Mouse (Mus musculus): ENCODE results near the gene Col27a1. TPM values are rescaled to one million over a fixed set of nuclear protein-coding genes. Genes with fewer than 3 reads are reported as not detected.

The Col27a1 gene
- polyA plus RNA-seq, 1 experiment: not detected

DNA sequence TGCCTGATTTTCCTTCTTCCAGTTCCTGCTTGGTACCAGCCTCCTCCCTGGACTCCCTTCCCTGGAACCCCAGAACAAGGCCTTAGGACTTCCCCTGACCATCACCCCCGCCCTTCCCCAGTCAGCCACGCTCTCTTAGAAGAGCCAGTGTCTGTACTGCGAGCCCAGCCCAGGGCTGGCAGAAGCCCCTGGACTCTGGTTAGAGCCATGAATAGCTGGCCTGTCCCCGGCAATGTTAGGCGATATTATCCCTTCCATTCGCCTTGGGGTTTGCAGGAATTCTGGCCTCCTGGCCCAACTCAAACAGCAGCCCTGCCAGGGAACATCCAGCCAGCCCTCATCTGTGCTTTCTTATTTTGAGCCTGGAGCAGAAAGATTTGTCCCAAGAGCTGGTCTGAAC is 39.9 kb downstream of the Col27a1 start:
- Histone ChIP-seq H3K27ac (ENCODE audit: insufficient read depth, low read depth, low read length) (no peak overlapping the region), H3K4me1 (ENCODE audit: control insufficient read depth, insufficient read depth, low read length) (no peaks in the 10 kb centered on the region), H3K4me3 (ENCODE audit: insufficient read depth, low read length) (no peak overlapping the region)
- TF ChIP-seq CTCF (IDR thresholded peaks at IDR 0.05; ENCODE audit: low read depth, low read length): no peak
- no peak for TF ChIP-seq POLR2A (IDR thresholded peaks at IDR 0.05; ENCODE audit: borderline replicate concordance, low read depth, low read length)

DNA sequence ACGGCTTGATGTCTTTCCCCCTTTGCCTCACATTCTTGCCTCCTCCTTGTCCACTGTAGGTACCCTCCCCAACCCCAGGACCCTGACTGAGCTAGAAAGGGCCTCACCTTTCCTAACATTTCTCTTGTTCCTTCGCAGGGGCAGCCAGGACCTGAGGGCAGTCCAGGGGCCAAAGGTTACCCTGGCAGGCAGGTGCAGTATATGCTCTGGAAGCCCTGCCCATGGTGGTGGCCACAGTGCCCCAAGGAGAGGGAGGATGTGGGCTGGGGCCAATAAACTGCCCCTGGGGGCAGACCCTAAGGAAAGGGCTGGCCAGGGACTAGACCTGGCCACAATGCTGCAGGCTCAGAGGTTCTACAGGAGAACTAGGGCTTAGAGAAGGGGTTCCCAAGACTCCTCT is 40.3 kb downstream of the Col27a1 start:
- Histone ChIP-seq H3K4me1 (ENCODE audit: control insufficient read depth, insufficient read depth, low read length) (no peaks in the 10 kb centered on the region), H3K27ac (ENCODE audit: insufficient read depth, low read depth, low read length) (no peak overlapping the region), H3K4me3 (ENCODE audit: insufficient read depth, low read length) (no peak overlapping the region)
- TF ChIP-seq CTCF (IDR thresholded peaks at IDR 0.05; ENCODE audit: low read depth, low read length) (no peak), POLR2A (IDR thresholded peaks at IDR 0.05; ENCODE audit: borderline replicate concordance, low read depth, low read length) (no peak)

- TF ChIP-seq POLR2A (IDR thresholded peaks at IDR 0.05; ENCODE audit: borderline replicate concordance, low read depth, low read length) (no peak), CTCF (IDR thresholded peaks at IDR 0.05; ENCODE audit: low read depth, low read length) (no peak)
- no peaks in the 10 kb centered on the region for H3K4me1 ChIP-seq (ENCODE audit: control insufficient read depth, insufficient read depth, low read length)
- no peak overlapping the region for H3K4me3 ChIP-seq (ENCODE audit: insufficient read depth, low read length)
- no peak overlapping the region for H3K27ac ChIP-seq (ENCODE audit: insufficient read depth, low read depth, low read length)
Measured at GRCm38 (mm10) chr4:63256371-63256770, 42.6 kb downstream of the Col27a1 start.

DNA sequence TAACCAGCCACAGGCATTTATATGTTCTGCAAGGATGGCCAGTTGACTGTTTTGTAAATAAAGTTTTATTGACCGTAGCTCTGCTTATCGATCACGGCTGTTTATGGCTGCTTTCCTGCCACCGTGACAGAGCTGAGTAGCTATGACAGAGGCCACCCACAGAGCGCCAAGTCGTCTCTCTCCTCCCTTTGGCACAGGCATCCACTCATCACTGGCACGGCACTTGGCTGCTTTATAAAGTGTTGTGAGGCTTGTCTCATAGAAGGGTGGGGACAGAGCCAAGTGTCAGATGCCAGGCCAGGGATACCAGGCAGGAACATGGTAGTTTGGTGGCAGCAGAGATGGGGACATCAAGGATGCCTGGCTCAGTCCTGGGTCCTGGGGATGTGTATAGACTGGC is 43.5 kb downstream of the Col27a1 start:
- TF ChIP-seq CTCF (IDR thresholded peaks at IDR 0.05; ENCODE audit: low read depth, low read length) (no peak), POLR2A (IDR thresholded peaks at IDR 0.05; ENCODE audit: borderline replicate concordance, low read depth, low read length) (no peak)
- Histone ChIP-seq H3K4me3 (ENCODE audit: insufficient read depth, low read length) (no peak overlapping the region), H3K27ac (ENCODE audit: insufficient read depth, low read depth, low read length) (no peak overlapping the region), H3K4me1 (ENCODE audit: control insufficient read depth, insufficient read depth, low read length) (no peaks in the 10 kb centered on the region)

DNA sequence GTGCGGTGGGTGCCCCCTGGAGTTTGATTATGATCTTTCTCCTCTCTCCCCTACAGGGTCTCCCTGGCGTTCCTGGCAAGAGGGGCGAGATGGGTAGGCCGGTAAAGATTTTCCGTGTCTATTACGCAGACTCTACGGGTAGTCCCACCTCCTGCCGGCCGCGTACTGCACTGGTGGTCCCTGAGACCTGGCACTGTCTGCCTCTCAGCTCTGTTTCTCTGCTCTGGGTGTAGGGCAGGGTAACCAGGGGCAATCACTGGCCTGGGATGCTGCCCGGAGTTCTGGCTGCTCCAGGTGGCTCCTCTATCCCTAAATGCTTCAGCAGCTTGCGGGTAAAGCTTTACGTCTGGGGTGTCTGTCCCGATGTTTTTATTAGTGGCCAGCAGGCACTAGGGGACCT is 44.3 kb downstream of the Col27a1 start:
- no peak overlapping the region for H3K4me3 ChIP-seq (ENCODE audit: insufficient read depth, low read length)
- H3K27ac ChIP-seq (ENCODE audit: insufficient read depth, low read depth, low read length): no peak overlapping the region
- no peaks in the 10 kb centered on the region for H3K4me1 ChIP-seq (ENCODE audit: control insufficient read depth, insufficient read depth, low read length)
- no peak for TF ChIP-seq POLR2A (IDR thresholded peaks at IDR 0.05; ENCODE audit: borderline replicate concordance, low read depth, low read length)
- no peak for TF ChIP-seq CTCF (IDR thresholded peaks at IDR 0.05; ENCODE audit: low read depth, low read length)

- no peak for TF ChIP-seq POLR2A (IDR thresholded peaks at IDR 0.05; ENCODE audit: borderline replicate concordance, low read depth, low read length)
- TF ChIP-seq CTCF (IDR thresholded peaks at IDR 0.05; ENCODE audit: low read depth, low read length): no peak
- Histone ChIP-seq H3K27ac (ENCODE audit: insufficient read depth, low read depth, low read length) (no peak overlapping the region), H3K4me1 (ENCODE audit: control insufficient read depth, insufficient read depth, low read length) (no peaks in the 10 kb centered on the region), H3K4me3 (ENCODE audit: insufficient read depth, low read length) (no peak overlapping the region)
Measured at GRCm38 (mm10) chr4:63259066-63259465, 45.3 kb downstream of the Col27a1 start.

DNA sequence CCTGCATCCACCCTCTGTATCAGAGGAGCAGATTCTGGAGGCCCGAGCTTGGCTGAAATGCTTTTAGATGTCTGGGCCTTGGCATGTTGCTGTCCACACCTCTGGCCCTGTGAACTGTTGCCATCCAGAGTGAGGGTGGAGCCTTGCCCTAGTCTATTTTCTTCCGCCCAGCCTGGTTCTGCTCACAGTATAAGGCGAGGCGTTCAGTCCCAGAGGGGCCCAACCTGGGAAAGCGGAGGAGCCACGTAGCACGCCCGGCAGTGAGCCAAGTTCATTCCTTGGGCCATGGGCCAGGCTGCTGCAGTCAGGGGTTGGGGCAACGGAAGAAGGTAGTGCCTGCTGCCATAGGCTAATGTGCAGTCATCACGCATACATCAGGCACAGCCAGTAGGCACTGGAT is 46.7 kb downstream of the Col27a1 start:
- no peaks in the 10 kb centered on the region for H3K4me1 ChIP-seq (ENCODE audit: control insufficient read depth, insufficient read depth, low read length)
- no peak overlapping the region for H3K27ac ChIP-seq (ENCODE audit: insufficient read depth, low read depth, low read length)
- TF ChIP-seq CTCF (IDR thresholded peaks at IDR 0.05; ENCODE audit: low read depth, low read length) (no peak), POLR2A (IDR thresholded peaks at IDR 0.05; ENCODE audit: borderline replicate concordance, low read depth, low read length) (no peak)
- no peak overlapping the region for H3K4me3 ChIP-seq (ENCODE audit: insufficient read depth, low read length)

DNA sequence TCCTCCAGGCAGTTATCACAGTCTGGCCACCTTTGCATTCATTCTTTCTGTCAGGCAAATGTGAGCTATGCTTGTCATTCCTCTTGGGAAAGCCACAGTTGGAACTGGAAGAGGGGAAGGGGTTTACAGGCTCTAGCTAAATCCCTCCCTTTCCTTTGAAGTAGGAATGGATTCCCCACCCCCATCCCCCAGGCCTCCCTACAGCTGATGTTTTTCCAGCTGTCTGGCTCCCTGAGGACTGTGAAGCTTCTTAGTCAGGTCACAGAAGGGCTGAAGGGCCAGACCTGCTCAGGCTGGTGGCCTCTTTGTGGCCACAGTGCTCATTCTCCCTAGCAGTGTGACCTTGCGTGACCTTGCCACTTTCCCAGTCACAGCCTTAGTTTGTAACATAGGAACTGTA is 49.1 kb downstream of the Col27a1 start:
- Histone ChIP-seq H3K4me3 (ENCODE audit: insufficient read depth, low read length) (no peak overlapping the region), H3K4me1 (ENCODE audit: control insufficient read depth, insufficient read depth, low read length) (no peaks in the 10 kb centered on the region), H3K27ac (ENCODE audit: insufficient read depth, low read depth, low read length) (no peak overlapping the region)
- TF ChIP-seq CTCF (IDR thresholded peaks at IDR 0.05; ENCODE audit: low read depth, low read length) (no peak), POLR2A (IDR thresholded peaks at IDR 0.05; ENCODE audit: borderline replicate concordance, low read depth, low read length) (no peak)

- H3K4me1 ChIP-seq (ENCODE audit: control insufficient read depth, insufficient read depth, low read length): no peaks in the 10 kb centered on the region
- no peak overlapping the region for H3K27ac ChIP-seq (ENCODE audit: insufficient read depth, low read depth, low read length)
- no peak overlapping the region for H3K4me3 ChIP-seq (ENCODE audit: insufficient read depth, low read length)
- TF ChIP-seq CTCF (IDR thresholded peaks at IDR 0.05; ENCODE audit: low read depth, low read length) (no peak), POLR2A (IDR thresholded peaks at IDR 0.05; ENCODE audit: borderline replicate concordance, low read depth, low read length) (no peak)
Measured at GRCm38 (mm10) chr4:63266276-63266675, 52.5 kb downstream of the Col27a1 start.

DNA sequence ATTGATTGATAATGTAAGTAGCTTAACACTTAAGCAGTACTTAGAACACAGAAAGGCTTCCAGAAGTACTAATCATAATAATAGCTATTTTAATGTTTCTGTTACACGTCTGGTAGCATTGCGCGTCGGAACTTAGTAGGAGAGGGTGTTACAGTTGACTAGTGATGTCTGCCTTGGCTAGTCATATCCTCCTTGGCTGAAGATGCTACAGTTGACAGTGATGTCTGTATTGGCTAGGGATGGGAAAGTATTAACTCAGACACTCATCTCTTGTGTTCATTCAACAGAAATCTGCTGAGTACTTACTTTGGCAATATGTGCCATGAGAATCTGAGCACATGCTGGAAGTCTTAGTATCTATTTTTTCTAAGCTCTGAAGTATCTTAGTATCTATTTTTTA is 53.3 kb downstream of the Col27a1 start:
- Histone ChIP-seq H3K4me1 (ENCODE audit: control insufficient read depth, insufficient read depth, low read length) (no peaks in the 10 kb centered on the region), H3K27ac (ENCODE audit: insufficient read depth, low read depth, low read length) (no peak overlapping the region)
- TF ChIP-seq CTCF (IDR thresholded peaks at IDR 0.05; ENCODE audit: low read depth, low read length) (no peak), POLR2A (IDR thresholded peaks at IDR 0.05; ENCODE audit: borderline replicate concordance, low read depth, low read length) (no peak)

GRCm38 (mm10) chr4:63267586-63267985 is 53.8 kb downstream of the Col27a1 start:
- H3K27ac ChIP-seq (ENCODE audit: insufficient read depth, low read depth, low read length): no peak overlapping the region
- no peak overlapping the region for H3K4me3 ChIP-seq (ENCODE audit: insufficient read depth, low read length)
- no peaks in the 10 kb centered on the region for H3K4me1 ChIP-seq (ENCODE audit: control insufficient read depth, insufficient read depth, low read length)
- no peak for TF ChIP-seq POLR2A (IDR thresholded peaks at IDR 0.05; ENCODE audit: borderline replicate concordance, low read depth, low read length)
- no peak for TF ChIP-seq CTCF (IDR thresholded peaks at IDR 0.05; ENCODE audit: low read depth, low read length)

More for the DNA sequence above, 53.3 kb downstream of the Col27a1 start:
- H3K4me3 ChIP-seq (ENCODE audit: insufficient read depth, low read length): no peak overlapping the region
